Mouse (Mus musculus): ENCODE measurements around the gene 1810049J17Rik.
A peak's percentile ranks its signal among the peaks of the same experiment; 100 is the strongest.

1810049J17Rik gene

DNA sequence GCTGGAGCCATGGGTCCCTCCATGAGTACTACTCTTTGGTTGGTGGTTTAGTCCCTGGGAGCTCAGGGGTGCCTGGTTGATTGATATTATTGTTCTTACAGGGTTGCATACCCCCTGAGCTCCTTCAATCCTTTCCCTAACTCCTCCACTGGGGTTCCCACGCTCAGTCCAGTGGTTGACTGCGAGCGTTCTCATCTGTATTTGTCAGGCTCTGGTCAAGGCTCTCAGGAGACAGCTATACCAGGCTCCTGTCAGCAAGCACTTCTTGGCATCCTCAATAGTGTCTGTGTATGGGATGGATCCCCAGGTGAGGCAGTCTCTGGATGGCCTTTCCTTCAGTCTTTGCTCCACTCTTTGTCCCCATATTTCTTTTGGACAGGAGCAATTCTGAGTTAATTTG lies 25.2 kb upstream of the 1810049J17Rik start:
- DNase-seq, result no peak

DNA sequence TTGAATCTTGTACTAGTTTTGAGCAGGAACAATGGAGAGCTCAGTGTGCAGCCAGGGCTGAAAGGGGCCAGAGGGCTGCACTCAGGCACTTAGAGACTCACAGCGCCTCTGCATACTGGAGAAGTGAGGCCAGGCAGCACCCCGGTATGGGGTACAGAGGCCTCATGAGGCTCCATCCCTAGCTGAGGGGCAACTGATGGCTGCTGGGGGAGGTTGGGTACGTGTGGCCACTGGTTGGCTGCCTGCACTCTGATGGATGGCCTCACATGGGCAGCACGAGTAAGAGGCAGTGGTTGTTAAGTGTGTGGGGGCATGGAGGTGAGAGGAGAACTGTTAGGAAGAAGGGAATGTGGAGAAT lies 19.7 kb upstream of the 1810049J17Rik start:
- no peak for DNase-seq

DNA sequence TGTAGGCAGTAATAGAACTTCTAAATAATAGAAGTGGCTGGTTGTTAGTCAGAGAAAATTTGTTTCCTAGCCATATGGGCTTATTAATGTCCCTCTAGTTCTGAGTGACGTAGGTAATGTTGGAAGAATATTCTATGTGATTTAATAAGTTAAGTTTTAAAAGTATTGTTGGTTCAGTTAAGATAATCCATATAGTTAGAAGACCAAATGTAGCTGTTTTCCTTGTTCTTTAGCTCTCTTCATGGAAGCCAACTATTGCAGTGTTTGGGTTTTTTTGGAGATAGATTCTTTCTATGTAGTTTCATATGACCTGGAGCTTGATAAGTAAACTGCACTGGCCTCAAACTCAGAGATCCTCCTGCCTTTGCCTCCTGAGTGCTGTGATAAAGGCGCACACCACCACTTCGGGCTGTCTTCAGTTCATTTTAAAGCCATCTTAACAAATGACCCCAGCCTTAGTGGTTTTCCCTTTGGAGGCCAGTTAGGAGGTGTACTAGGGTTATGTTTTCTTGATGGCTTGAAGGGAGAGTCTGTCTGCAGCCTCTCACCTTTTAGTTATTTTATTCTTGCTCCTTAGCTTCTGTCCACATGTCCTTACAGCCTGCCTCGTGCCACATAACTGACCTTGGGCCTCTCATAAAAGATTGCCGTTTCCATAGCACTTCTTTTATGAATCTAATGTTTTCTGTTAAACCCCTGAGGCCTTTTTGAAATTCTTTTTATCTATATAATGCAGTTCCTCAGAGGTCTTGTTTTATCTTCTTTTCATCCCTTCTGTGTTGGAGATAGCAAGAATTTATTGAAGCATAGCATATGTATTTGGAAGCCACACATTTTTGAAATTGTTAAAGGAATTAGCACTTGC lies 19.1 kb upstream of the 1810049J17Rik start:
- no peak for DNase-seq

DNA sequence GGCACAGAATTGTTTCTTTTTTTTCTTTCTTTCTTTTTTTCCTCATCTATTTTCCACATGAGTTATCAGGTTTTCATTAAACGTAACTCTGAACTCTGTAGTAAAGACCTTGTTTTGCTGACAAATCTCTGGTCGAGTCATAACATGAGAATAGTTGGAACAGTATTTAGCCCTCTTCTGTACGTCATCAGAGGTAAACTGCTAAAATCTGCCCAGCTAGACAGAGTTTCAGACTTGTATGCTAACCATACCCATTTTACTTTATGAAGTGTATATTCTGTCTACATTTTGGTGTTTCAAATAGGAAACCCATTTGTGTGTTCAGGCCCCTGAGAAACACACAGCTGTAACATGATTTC lies 16.1 kb upstream of the 1810049J17Rik start:
- no peak for DNase-seq

DNA sequence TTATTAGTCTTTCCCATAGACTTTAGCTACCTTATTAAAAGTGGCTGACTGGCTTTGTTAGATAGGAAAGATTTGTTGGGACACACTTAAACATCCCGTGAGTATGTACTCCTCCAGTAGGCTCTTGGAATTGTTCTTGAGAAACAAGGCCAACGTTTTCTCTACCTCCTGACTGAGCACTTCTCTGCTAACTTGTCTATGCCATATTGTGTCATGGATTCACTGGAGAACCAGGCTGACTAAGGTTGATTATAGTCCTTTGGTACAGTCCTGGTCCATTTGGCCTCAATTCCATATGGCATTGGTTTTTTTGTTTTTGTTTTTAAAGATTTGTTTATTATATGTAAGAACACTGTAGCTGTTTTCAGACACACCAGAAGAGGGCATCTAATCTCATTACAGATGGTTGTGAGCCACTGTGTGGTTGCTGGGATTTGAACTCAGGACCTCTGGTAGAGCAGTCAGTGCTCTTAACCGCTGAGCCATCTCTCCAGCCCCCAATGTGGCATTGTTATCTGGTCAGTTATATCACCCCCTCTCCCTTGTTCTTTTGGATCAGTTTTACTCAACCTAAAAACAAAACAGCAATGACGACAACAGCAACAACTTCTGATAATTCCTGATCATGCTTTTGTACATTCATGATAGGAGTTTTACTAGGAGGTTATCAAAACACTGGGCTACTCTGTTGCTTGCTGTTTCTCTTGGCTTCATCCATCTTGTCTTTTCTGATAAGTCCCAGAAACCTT lies 15.5 kb upstream of the 1810049J17Rik start:
- no peak for DNase-seq

DNA sequence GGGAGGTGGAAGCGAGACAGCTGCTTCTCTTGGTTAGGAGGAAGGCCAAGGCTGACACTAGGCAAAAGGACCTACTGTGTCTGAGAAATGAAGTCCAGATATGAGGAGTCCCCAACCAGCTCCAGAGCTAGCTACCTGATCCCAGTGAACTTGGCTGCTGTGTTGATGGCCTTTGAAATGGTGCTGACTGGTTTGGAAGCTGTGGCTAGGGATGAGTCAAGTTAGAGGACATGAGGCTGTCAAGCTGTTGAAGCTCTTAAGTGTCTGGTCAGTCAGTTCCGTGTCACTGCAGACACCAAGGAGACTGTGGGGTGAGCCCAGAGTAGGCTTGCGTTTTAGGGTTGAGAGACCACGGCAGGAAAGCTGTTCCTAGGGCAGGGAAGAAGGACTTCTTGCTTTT lies 12.7 kb upstream of the 1810049J17Rik start:
- no peak for DNase-seq

DNA sequence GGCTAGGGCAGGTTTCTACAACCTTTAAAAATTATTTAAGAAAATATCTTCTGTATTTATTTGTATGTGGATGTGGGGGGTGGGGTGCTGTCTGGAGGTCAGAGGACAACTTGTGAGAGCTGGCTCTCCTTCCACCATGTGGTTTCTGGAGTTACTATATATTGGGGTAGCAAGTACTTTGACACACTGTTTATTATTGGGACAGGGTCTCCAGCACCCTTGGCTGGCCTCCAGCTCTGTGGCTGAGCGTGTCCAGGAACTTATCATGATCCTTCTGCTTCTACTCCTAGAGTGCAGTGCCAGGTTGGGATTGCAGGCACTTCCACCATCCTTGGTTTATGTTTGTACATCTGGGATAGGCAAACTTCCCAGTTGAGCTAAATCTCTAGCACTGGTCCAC lies 9.6 kb upstream of the 1810049J17Rik start:
- no peak for DNase-seq

DNA sequence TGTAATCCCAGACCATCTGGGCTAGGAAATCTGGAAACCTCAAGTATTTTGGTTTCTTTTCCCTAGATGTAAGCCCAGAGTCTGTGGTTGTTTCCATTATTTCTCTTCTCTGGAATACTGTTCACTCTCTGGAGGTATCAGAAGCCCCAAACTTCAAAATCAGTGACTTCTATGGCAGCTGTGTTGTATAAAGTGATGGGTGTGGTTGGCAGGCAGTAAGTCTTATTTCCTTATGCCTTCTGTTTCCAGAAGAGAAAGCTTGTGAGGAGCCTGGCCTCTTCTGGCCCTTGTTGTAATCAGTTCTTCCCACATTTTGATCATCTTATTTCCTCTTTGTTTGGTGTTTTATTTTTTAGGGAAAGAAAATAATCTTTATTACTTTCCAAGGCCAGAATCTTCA lies 9.2 kb upstream of the 1810049J17Rik start:
- no peak for DNase-seq

DNA sequence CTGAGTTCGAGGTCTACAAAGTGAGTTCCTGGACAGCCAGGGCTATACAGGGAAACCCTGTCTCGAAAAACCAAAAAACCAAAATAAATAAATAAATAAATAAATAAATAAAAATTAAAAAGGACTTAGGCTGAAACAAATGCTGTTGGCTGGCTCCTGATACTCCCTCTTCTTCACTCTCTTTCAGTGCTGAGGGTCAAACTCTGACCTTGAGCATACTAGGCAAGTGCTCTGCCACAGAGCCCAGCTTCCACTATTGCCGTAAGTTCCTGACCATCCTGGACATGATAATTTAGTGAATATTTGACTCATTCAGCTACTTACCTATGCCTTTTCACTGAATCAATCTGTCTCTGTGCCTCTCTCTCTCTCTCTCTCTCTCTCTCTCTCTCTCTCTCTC lies 8.7 kb upstream of the 1810049J17Rik start:
- no peak for DNase-seq

DNA sequence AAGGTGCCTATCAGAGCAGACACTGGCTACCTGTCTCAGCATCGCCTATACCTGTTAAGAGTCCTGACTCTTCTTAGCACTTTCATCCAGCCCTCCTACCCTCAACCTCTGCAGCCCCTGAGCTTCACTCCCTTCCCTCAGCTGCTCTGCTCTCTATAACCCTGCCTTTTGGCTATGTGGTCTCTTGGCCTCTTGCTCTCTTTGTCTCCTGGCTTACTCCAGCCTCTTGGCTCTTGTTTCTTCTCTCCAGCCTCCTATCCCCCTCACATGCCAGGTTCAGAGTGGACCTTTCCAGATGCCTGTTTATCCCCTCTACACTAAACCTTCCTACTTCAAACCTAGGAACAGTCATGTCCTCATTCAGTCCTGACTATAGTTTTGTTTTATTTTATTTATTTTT lies 2.6 kb upstream of the 1810049J17Rik start:
- DNase-seq, result no peak

DNA sequence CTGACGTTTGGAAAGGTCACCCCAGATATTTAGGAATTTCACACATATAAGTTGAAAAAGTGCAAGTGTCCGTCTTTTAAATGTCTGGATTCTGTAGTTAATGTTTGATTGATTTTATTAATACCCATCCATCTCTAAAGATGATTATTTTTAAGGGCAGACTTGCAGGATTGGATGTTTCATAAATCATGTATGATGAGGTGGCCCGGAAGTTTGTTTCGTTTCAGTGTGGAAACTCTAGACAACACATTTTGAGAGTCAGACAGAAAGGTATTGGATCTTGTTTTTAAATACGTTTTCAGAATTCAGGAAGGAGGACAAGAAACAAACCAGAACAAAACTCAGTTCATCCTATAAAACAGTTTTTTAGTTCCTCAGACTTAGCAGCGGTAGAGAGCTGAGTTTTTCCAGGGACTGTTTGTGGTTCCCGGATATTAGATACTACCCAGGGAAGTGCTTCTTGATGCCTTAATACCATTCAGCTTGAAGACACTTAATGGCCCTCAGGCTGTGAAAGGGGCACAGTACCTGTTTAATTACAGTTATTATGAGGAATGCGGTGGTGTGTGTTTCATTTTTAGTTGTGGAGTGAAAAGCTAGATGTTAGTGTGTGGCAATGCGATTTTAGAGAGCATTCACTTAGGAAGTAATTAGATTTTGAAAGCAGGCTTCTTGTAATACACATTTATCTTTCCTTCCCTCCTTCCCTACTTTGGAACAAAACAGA lies 1.1 kb upstream of the 1810049J17Rik start:
- no peak for DNase-seq

DNA sequence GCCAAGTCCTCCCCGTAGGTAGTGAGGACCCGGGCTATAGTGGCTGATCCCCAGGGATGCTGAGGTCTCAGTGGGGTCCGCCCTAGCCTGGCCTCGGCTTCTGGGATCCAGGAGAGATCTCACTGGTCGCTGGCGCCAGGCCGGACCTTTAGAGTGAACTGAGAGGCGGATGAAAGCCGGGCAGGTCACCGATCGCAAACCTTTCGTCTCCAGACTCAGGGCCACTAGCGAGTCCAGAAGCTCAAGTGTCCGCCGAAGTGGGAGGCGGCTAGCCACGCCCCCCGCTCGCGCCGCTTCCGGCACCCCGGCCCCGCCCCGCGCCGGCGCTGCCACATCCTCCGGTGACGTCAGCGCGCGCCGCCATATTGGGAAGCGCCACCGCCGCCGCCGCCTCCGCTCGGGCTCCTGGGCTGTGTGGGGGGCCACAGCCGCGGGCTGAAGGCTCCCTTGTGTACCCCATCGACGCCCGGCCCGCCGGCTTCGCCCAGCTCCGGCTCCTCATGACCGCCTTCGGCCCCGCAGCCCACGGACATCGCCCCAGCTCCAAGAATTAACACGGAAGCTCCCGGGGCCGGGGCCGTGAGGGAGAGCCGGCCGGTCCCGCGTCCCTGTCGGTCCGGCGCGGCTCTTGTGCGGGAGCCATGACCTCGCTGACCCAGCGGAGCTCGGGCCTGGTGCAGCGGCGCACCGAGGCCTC lies 460 bp downstream of the 1810049J17Rik start, which contains the start of gene Golph3:
Gene Golph3, plus strand, starts transcription at position 360 of the 697 bp plus-strand sequence.
- peak; percentile 97 for DNase-seq

DNA sequence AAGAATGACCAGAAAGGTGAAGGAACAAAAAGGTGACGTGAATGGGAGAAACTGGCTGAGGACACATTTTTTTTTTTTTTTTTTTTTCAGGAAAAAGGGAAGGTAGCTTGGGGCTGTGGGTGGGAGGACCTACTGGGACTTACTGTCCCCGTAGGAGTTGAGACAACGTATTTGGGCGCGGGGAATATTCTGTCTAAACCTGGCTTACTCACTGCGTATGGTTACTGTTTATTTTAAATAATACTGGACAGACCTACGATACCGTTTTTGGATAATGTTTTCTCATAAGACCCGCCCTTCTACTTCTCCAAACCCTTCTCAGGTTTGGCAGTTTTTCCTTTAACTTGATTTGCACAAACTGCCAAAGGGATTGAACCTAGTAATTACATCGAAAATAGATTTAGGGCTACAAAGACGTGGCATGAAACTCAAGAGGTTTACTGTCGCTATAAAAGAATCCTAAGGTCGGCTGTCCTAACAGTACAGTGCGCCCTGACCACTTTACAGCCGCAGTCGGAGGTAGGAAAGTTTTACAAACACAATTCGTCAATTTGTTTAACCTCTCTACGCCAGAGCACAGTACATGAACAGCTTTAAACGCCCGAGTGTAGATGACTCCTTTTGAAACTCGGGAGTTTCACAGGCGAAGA lies 1.1 kb downstream of the 1810049J17Rik start:
- no peak for DNase-seq

DNA sequence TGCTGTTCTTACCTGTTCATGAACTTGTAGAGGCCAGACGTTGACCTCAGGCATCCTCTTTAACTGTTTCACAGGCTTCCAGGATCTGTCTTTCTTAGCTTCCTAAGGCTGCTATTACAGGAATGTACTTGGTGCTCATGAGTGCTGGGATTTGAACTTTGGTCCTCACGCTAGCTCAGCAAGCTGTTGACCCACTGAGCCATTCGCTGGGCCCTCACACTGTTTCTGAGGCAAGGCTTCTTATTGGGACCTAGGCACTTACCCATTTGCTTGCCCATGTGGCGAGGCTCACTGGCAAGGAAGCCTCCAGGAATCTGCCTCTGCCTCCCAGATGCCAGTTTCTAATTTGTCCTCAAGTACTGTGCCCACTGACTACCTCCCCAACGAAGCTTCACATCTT lies 1.8 kb downstream of the 1810049J17Rik start:
- DNase-seq, result no peak

DNA sequence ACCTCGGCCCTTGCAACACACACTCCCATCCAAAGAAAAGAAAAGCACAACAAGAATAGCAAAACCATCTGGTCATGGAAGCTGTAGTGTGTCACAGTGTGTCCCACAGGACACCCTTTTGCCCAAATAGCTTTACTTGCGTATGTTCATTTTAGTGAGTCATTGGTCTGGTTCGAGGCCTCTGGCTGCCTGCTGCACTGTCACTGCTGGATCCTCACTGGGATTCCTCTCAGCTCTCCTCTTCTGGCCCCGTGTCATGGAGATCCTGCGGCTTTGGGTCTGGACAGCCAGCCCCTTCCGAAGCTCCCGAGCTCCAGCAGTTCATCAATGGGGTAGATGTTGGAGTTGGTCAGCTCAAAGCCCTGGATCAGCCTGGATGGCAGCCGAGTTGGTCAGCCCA lies 3.2 kb downstream of the 1810049J17Rik start:
- DNase-seq, result no peak

DNA sequence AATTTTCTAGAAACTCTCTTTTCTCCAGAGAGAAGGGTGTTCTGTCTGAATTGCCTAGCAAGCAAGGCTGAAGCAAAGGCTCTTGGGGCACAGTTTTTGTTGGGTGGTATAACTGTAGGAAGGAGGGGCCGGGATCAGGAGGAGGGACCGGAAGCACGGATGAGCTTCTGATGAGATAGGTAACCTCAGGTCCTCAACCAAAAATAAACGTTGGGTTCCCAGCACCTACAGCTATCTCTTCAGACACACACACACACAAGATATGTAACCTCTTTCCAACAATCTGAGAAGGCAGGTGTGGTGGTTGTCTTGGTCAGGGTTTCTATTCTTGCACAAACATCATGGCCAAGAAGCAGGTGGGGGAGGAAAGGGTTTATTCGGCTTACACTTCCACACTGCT lies 4.4 kb downstream of the 1810049J17Rik start:
- DNase-seq, result no peak

DNA sequence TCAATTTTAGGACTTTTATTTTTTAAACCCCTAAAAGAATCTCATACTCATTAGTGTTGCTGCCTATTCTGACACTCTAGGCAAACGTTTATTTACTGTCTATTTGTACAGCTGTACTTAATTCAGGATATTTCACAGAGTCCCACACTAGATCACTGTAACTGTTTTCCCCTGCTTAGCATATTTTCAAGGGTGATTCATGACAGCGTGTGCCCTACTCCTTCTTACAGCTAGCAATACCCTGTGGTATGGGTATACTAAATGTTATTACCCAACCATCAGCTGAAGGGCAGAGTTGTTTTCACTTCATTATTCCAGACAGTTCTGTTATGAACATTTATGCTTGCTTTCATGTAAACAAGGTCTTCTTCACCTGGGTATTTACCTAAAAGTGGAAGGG lies 5.7 kb downstream of the 1810049J17Rik start:
- DNase-seq, result no peak

DNA sequence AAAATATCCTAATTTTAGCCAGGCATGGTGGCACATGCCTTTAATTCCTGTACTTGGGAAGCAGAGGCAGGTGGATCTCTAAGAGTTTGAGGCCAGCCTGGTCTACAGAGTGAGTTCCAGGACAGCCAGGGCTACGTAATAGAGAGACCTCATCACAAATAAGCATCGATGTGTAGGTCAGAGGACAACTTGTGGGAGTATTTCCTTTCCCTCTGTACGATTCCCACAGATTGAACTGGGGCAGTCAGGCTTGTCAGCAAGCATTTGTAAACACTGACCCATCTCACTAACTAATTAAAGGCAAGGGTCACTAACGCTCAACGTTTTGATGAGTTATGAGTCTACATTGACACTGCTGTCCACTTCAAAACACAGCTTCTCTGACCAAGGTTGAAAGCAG lies 7.1 kb downstream of the 1810049J17Rik start:
- no peak for DNase-seq

DNA sequence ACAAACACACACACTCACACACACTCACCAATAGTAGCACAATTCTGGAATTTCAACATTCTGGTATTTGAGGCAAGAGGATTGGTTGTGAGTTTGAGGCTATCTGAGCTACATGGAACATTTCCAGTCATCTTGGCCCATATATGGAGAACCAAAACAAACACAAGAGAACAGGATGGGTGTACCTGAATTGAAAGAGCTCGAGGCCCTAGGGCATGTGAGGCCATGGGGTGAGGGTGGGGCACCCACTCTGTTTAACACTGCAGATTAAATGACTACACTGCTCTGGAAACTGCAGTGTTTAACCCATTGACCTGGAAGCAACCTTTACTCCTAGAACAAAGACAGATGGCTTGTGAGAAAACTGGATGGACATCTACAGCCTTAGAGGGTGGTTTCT lies 8.4 kb downstream of the 1810049J17Rik start:
- no peak for DNase-seq

DNA sequence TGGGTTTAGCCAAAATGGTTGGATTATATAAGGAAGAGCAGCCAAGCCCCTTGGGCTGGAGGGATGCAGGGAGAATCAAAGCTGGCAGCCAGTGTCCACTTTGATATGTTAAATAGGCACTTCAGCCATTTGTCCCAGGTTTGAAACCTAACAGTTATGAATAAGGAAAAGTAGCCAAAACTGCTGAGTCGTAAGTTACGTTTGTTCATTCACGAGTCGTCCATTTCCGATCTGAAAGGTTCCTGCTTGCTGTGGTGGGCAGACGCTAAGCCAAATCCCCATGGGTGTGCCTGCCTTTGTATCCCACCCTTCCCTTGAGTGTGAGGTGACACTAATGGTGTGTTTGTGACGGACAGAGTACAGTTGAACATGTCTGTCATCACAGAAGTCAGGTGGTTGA lies 10.2 kb downstream of the 1810049J17Rik start:
- DNase-seq, result no peak

DNA sequence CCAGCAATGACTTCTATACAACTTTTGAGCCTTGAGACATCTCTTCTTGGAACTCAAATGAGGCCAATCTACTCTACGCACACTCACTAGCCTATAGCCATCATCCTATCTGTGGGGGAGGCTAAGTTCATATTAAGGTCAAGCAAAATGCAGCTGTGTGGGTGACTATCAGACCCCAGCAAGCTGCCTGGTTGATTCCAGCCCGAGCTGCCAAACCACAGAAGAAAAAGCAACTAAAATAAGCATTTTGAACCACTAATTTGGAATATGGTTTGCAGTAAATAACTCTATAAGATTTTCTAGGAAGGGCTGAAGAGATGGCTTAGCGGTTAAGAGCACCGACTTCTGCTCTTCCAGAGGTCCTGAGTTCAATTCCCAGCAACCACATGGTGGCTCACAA lies 11.0 kb downstream of the 1810049J17Rik start:
- no peak for DNase-seq

DNA sequence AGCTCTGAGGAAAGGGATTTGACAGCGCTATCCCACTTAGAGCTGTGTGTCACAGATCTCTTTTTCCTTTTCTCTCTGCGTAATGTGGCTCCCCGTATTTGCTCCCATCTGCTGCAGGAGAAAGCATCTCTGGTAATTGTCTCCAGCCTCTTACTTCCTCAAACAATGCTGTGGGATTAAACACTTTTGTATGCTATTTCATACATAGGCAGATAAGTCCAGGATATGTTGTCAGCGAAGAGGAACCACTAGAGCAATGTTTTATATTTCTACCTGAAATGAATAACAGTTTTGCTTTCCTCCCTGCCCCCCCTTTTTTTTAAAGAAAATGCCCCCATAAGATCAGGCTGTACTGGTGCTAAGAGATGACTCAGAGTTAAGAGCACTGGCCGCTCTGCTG lies 13.2 kb downstream of the 1810049J17Rik start:
- DNase-seq, result no peak

DNA sequence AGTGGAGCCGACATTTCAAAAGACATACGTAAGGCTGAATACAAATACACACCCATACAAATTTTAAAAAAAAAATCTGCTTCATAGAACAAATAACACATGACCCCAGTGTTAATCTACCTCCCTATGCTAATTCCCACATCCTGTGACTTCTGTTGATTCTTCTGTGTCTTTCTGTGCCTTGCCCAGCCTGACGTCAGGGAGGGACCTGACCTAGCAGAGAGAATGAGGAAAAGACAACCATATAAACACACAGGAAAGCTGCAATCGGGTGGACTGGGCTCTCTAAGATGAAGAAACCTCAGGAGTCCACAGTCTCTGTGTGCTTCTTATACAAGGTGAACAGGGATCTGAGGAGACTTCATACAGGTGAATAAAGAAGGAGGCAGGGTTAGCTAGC lies 14.6 kb downstream of the 1810049J17Rik start:
- DNase-seq, result no peak
